Mouse (Mus musculus) small intestine, adult 2 months (tissue): ENCODE results near the gene Usp3. TPM values are rescaled to one million over a fixed set of nuclear protein-coding genes. Genes with fewer than 3 reads are reported as not detected.

Experiments
- H3K27ac ChIP-seq: fragments of 200-500 bp; 2 replicates; pipeline ENCODE4 v1.5.1; 2012; ENCODE audit warnings: low read depth, low read length, control low read depth, inconsistent platforms; ENCODE audit not compliant: insufficient read depth
- H3K27me3 ChIP-seq: fragments of 200-500 bp; 2 replicates; pipeline ENCODE4 v1.6.1; 2012; ENCODE audit warnings: mild to moderate bottlenecking, moderate library complexity, low read length, inconsistent platforms; ENCODE audit not compliant: control insufficient read depth, insufficient read depth
- H3K36me3 ChIP-seq: fragments of 200-500 bp; 2 replicates; pipeline ENCODE4 v1.6.1; 2012; ENCODE audit warnings: mild to moderate bottlenecking, low read length, control low read depth, inconsistent platforms; ENCODE audit not compliant: control insufficient read depth, insufficient read depth
- H3K4me1 ChIP-seq: fragments of 200-500 bp; 2 replicates; pipeline ENCODE4 v1.6.1; 2012; ENCODE audit warnings: low read length, inconsistent platforms, mixed read lengths; ENCODE audit not compliant: control insufficient read depth, insufficient read depth, insufficient read length
- H3K4me3 ChIP-seq: fragments of 200-500 bp; 2 replicates; pipeline ENCODE4 v1.5.1; 2012; ENCODE audit warnings: low read depth, mild to moderate bottlenecking, control low read depth, inconsistent platforms, low read length, moderate library complexity
- CTCF ChIP-seq: fragments of 200-500 bp; IDR thresholded peaks from 2 replicates; pipeline ENCODE4 v1.5.1; 2012; ENCODE audit warnings: low read depth, mild to moderate bottlenecking, control low read depth, inconsistent platforms, low read length, moderate library complexity, mixed read lengths; ENCODE audit not compliant: insufficient replicate concordance, insufficient read length; ENCODE audit errors: extremely low read depth
- POLR2A ChIP-seq: fragments of 200-500 bp; IDR thresholded peaks from 2 replicates; pipeline ENCODE4 v1.6.1; 2012; ENCODE audit warnings: low read depth, mild to moderate bottlenecking, control low read depth, inconsistent platforms, low read length, moderate library complexity
- WGBS: fragments of 180-500 bp; shearing (Covaris S2); methylation state at CpG from one replicate; pipeline ENCODE4 v1.1.7; 2018; 5-methylcytosine and 5-hydroxymethylcytosine counted together
- polyA plus RNA-seq: library from polyadenylated mRNA; depleted of rRNA; stranded (reverse); fragments of >200 nt; gene quantifications from 2 replicates; pipeline ENCODE4 v1.2.3, GENCODE M21; 2012

Gene Usp3
- polyA plus RNA-seq, 1 experiment = 19.8 TPM

GRCm38 (mm10) chr9:66515115-66515514 lies 77.8 kb downstream of the Usp3 start:
- Histone ChIP-seq H3K4me3 (no peak overlapping the region), H3K27ac (peak overlapping the region; percentile 42), H3K27me3 (no peaks in the 10 kb centered on the region), H3K4me1 (peaks cover 16% of the 10 kb centered on the region), H3K36me3 (peaks cover 36% of the 10 kb centered on the region)
- WGBS = 44% methylated on average over 2 of the region's 2 CpGs
- TF ChIP-seq CTCF = no peak
- TF ChIP-seq POLR2A = no peak

- peak within 1 kb of the TSS; percentile 84 for H3K27ac ChIP-seq
- WGBS = 26% methylated on average over 17 of the region's 17 CpGs
- no peaks in the 10 kb centered on the region for H3K27me3 ChIP-seq
- H3K36me3 ChIP-seq = peaks cover 29% of the 10 kb centered on the region
- peaks cover 16% of the 10 kb centered on the region for H3K4me1 ChIP-seq
- peak within 1 kb of the TSS; percentile 28 for H3K4me3 ChIP-seq
- no peak for TF ChIP-seq POLR2A
- TF ChIP-seq CTCF = peak; percentile 87
These were observed 78.6 kb downstream of the Usp3 start, which contains the start of gene Fbxl22 for GRCm38 (mm10) chr9:66514256-66514770. Gene Fbxl22, minus strand, starts transcription at chr9:66514593.

DNA sequence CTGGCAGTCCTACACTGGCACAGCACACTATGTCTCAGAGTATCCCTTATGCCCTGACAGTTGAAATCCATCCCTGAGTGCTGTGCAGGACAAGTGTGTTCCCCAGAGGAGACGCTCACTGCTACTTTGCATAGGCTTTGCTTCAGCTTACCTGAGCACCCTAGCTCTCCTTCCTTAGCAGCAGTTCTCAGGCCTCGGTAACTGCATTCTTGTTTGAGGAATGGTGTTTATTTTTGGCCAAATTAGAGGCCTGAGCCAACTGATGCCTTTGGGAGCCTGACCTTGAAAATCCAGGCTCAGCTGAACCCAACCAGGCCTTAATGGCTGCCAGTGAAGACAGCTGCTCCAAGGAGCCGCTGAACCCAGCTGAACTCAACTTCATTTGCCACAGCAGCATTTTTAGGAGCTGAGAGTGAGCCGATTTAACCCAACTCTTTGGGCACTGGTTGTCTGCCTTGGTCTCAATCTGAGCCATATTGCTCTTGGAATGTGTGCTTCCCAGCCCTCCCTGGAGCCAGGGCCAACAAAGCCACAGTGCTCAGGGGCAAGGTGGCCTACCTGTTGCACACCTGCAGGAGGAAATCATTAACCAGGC lies 79.2 kb downstream of the Usp3 start:
- Histone ChIP-seq H3K4me1 (peaks cover 16% of the 10 kb centered on the region), H3K27ac (peak overlapping the region; percentile 84), H3K36me3 (peaks cover 27% of the 10 kb centered on the region), H3K27me3 (no peaks in the 10 kb centered on the region), H3K4me3 (peak overlapping the region; percentile 28)
- WGBS = 41% methylated on average over 4 of the region's 4 CpGs
- TF ChIP-seq POLR2A (no peak), CTCF (no peak)

DNA sequence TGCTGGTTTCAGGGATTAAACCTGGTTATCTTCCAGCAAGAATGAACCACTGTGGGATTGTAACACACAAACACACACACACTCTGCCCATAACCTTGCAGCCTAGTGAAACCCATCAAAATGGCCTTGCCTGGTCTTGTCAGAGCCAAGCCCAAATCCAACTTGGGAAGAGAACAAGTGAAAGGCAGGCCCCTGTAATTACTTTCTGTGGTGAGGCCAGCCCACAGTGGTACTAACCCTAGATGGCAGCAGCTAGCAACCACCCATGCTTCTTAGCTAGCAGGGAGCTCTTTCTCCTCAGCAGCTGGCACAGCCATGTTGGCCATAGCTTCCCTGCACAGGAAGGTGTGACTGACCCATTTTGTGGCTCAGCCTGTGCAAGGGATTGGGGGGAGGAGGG lies 79.8 kb downstream of the Usp3 start:
- Histone ChIP-seq H3K4me3 (peak overlapping the region; percentile 22; the same call in 1 of the 2 replicates), H3K4me1 (peaks cover 16% of the 10 kb centered on the region), H3K27me3 (no peaks in the 10 kb centered on the region), H3K36me3 (peaks cover 25% of the 10 kb centered on the region), H3K27ac (peak overlapping the region; percentile 84)
- TF ChIP-seq CTCF = no peak
- no peak for TF ChIP-seq POLR2A

- Histone ChIP-seq H3K27ac (peak overlapping the region; percentile 84), H3K4me1 (peaks cover 16% of the 10 kb centered on the region), H3K4me3 (peak overlapping the region; percentile 71), H3K27me3 (no peaks in the 10 kb centered on the region), H3K36me3 (peaks cover 24% of the 10 kb centered on the region)
- TF ChIP-seq CTCF (no peak), POLR2A (peak; percentile 56; the same call in 1 of the 2 replicates)
- under 1% methylated on average over 8 of the region's 8 CpGs for WGBS
These were observed 80.6 kb downstream of the Usp3 start for GRCm38 (mm10) chr9:66512351-66512671.

- WGBS = under 1% methylated on average over 78 of the region's 78 CpGs
- H3K27me3 ChIP-seq = no peaks in the 10 kb centered on the region
- H3K4me1 ChIP-seq = peaks cover 16% of the 10 kb centered on the region
- peaks cover 19% of the 10 kb centered on the region for H3K36me3 ChIP-seq
- TF ChIP-seq CTCF = no peak
- TF ChIP-seq POLR2A = peak; percentile 36; the same call in 1 of the 2 replicates
- H3K27ac ChIP-seq = peak overlapping the region; percentile 84
- peak overlapping the region; percentile 71 for H3K4me3 ChIP-seq
These were observed 81.2 kb downstream of the Usp3 start for GRCm38 (mm10) chr9:66511580-66512350.

- peak overlapping the region; percentile 71; the same call in 1 of the 2 replicates for H3K4me3 ChIP-seq
- H3K4me1 ChIP-seq = peaks cover 16% of the 10 kb centered on the region
- TF ChIP-seq CTCF (no peak), POLR2A (no peak)
- H3K27me3 ChIP-seq = no peaks in the 10 kb centered on the region
- peak overlapping the region; percentile 28; the same call in 1 of the 2 replicates for H3K27ac ChIP-seq
- peaks cover 16% of the 10 kb centered on the region for H3K36me3 ChIP-seq
- 1% methylated on average over 2 of the region's 2 CpGs for WGBS
These were observed 82.0 kb downstream of the Usp3 start for GRCm38 (mm10) chr9:66510944-66511343.
